Mouse (Mus musculus): ENCODE data around the gene Rassf6. TPM values are rescaled to one million over a fixed set of nuclear protein-coding genes. Genes with fewer than 3 reads are reported as not detected.

The Rassf6 gene
- polyA plus RNA-seq, 1 experiment from 2014 or later, result 3.9 TPM

DNA sequence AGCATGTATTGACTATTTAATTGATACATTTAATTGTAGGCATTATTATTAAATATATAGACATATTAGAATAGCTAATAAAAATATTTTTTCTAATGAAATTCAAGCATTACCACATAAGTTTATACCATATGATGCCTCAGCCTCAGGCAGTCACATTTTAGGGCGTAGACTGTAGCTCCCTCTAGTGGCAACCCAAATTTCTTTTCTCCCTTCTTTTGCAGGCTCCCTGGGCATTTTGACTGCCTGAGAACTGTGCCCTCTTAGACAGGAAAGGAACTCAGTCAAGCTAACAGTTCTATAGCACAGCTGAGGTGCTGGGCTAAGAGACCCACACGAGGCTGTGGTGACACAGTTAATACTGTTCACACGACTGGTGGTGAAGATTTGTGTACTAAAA, 12.3 kb upstream of the Rassf6 start:
- 4% methylated on average over 3 of the region's 3 CpGs for WGBS
- H3K36me3 ChIP-seq, result no peaks in the 10 kb centered on the region
- H3K4me2 ChIP-seq, result no peak overlapping the region
- no peaks in the 10 kb centered on the region for H3K27me3 ChIP-seq
- no peak overlapping the region for H3K27ac ChIP-seq
- no peak for ATAC-seq (ENCODE audit: insufficient number of reproducible peaks, low FRiP score, low TSS enrichment, low read depth)
- H3K9ac ChIP-seq, result no peak overlapping the region
- H3K4me1 ChIP-seq, result peaks cover 4% of the 10 kb centered on the region; the same call in 1 of the 2 replicates
- no peaks in the 10 kb centered on the region for H3K9me3 ChIP-seq
- no peak overlapping the region for H3K4me3 ChIP-seq

- 53% methylated on average over 5 of the region's 5 CpGs for WGBS
- H3K9ac ChIP-seq, result no peak overlapping the region
- no peak overlapping the region for H3K4me2 ChIP-seq
- H3K9me3 ChIP-seq, result no peaks in the 10 kb centered on the region
- no peak overlapping the region for H3K4me3 ChIP-seq
- no peak for ATAC-seq (ENCODE audit: insufficient number of reproducible peaks, low FRiP score, low TSS enrichment, low read depth)
- no peaks in the 10 kb centered on the region for H3K27me3 ChIP-seq
- H3K36me3 ChIP-seq, result no peaks in the 10 kb centered on the region
- H3K27ac ChIP-seq, result no peak overlapping the region
- peaks cover 4% of the 10 kb centered on the region; the same call in 1 of the 2 replicates for H3K4me1 ChIP-seq
These were observed 10.2 kb upstream of the Rassf6 start for GRCm38 (mm10) chr5:90650466-90651150.

DNA sequence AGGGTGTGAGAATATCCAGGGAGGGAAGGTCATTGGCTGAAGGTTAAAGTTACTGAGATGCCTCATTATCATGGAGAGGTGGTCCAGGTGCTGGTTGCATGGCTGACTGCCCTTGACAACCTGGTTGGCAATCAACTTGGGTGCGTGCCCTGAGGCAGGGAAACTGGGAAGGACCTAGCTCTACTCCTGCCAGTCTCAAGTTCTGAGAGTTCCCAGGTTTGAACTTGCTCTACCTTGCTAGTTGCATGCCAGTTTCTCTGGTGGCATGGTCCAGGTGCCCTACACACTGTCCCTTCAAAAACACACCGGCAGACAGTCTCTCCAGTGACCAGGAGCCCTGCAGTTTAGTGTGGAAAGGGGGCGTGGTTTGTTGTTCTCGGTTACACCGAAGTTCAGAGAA, 7.0 kb upstream of the Rassf6 start:
- Histone ChIP-seq H3K27me3 (no peaks in the 10 kb centered on the region), H3K4me3 (no peak overlapping the region), H3K9ac (no peak overlapping the region), H3K27ac (no peak overlapping the region), H3K9me3 (no peaks in the 10 kb centered on the region), H3K36me3 (no peaks in the 10 kb centered on the region), H3K4me1 (0 out of 2 replicates have a peak, but pooled peaks cover 4% of the 10 kb centered on the region), H3K4me2 (no peak overlapping the region)
- ATAC-seq (ENCODE audit: insufficient number of reproducible peaks, low FRiP score, low TSS enrichment, low read depth), result no peak
- 70% methylated on average over 5 of the region's 5 CpGs for WGBS

- Histone ChIP-seq H3K36me3 (no peaks in the 10 kb centered on the region), H3K4me2 (no peak overlapping the region), H3K27me3 (no peaks in the 10 kb centered on the region), H3K9ac (no peak overlapping the region), H3K4me3 (no peak overlapping the region), H3K27ac (no peak overlapping the region), H3K4me1 (0 out of 2 replicates have a peak, but pooled peaks cover 4% of the 10 kb centered on the region), H3K9me3 (no peaks in the 10 kb centered on the region)
- no peak for ATAC-seq (ENCODE audit: insufficient number of reproducible peaks, low FRiP score, low TSS enrichment, low read depth)
- WGBS, result 73% methylated on average over 5 of the region's 5 CpGs
These were observed 5.9 kb upstream of the Rassf6 start for GRCm38 (mm10) chr5:90646398-90646797.

- 60% methylated on average over 3 of the region's 3 CpGs for WGBS
- no peaks in the 10 kb centered on the region for H3K27me3 ChIP-seq
- H3K36me3 ChIP-seq, result no peaks in the 10 kb centered on the region
- peaks cover 2% of the 10 kb centered on the region for H3K4me1 ChIP-seq
- no peak overlapping the region for H3K27ac ChIP-seq
- H3K4me2 ChIP-seq, result no peak overlapping the region
- ATAC-seq (ENCODE audit: insufficient number of reproducible peaks, low FRiP score, low TSS enrichment, low read depth), result no peak
- no peaks in the 10 kb centered on the region for H3K9me3 ChIP-seq
- H3K9ac ChIP-seq, result no peak overlapping the region
- H3K4me3 ChIP-seq, result no peak overlapping the region
These were observed 5.1 kb upstream of the Rassf6 start for GRCm38 (mm10) chr5:90645579-90645978.

DNA sequence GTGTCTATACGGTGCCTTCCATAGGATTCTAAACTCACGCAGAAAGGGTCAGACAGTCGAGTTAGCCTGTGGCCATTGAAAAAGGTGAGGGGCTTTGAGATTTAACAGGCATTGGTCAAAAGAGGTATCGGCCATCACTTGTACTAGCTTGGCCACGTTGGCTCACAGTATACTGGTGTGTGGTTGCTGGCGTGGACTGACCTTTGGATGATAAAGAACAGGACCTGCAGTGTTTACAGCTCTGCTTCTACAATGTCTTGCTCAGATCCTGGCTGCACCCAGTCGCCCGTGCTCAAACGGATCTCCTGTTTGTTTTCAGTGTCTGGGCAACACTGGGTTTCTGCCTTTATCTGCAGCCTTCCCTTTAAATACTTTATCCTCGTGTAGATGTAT, 757 bp upstream of the Rassf6 start:
- H3K4me3 ChIP-seq, result no peak overlapping the region
- H3K27me3 ChIP-seq, result 0 out of 2 replicates have a peak, but pooled peaks cover 4% of the 10 kb centered on the region
- no peak for ATAC-seq (ENCODE audit: insufficient number of reproducible peaks, low FRiP score, low TSS enrichment, low read depth)
- H3K4me2 ChIP-seq, result no peak overlapping the region
- H3K9me3 ChIP-seq, result no peaks in the 10 kb centered on the region
- no peak overlapping the region for H3K27ac ChIP-seq
- no peaks in the 10 kb centered on the region for H3K36me3 ChIP-seq
- peaks cover 8% of the 10 kb centered on the region for H3K4me1 ChIP-seq
- 62% methylated on average over 10 of the region's 10 CpGs for WGBS
- H3K9ac ChIP-seq, result no peak overlapping the region

DNA sequence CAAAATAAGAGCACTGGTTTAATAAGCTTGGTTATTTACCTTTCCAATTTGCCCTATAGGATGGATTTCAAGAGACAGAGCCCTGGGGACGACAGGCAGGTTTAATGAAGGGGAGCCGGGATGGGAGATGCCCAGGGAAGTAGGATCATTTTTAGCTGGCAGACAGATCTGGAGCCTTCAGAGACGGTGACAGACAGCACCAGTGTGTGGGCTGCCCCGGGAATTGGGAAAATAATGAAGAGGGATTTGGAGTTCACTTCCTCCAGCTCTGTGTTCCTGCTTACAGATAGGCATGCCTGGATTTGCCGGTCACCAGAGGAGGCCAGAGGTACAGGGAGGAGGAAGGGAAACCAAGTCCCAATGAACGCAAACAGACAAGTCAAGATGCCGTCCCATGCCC, 5.6 kb downstream of the Rassf6 start:
- 73% methylated on average over 7 of the region's 7 CpGs for WGBS
- Histone ChIP-seq H3K27ac (no peak overlapping the region), H3K9ac (no peak overlapping the region), H3K9me3 (no peaks in the 10 kb centered on the region), H3K4me2 (no peak overlapping the region), H3K4me1 (peaks cover 4% of the 10 kb centered on the region), H3K27me3 (no peaks in the 10 kb centered on the region), H3K4me3 (no peak overlapping the region), H3K36me3 (no peaks in the 10 kb centered on the region)
- ATAC-seq (ENCODE audit: insufficient number of reproducible peaks, low FRiP score, low TSS enrichment, low read depth), result no peak

GRCm38 (mm10) chr5:90628530-90628929, 11.9 kb downstream of the Rassf6 start:
- no peak overlapping the region for H3K4me3 ChIP-seq
- peaks cover 7% of the 10 kb centered on the region for H3K4me1 ChIP-seq
- H3K9me3 ChIP-seq, result no peaks in the 10 kb centered on the region
- 69% methylated on average over 1 of the region's 1 CpGs for WGBS
- no peak overlapping the region for H3K9ac ChIP-seq
- ATAC-seq (ENCODE audit: insufficient number of reproducible peaks, low FRiP score, low TSS enrichment, low read depth), result no peak
- H3K4me2 ChIP-seq, result no peak overlapping the region
- H3K27ac ChIP-seq, result no peak overlapping the region
- H3K27me3 ChIP-seq, result no peaks in the 10 kb centered on the region
- H3K36me3 ChIP-seq, result no peaks in the 10 kb centered on the region

- Histone ChIP-seq H3K36me3 (no peaks in the 10 kb centered on the region), H3K9ac (no peak overlapping the region), H3K4me2 (no peak overlapping the region), H3K4me3 (no peak overlapping the region), H3K9me3 (no peaks in the 10 kb centered on the region), H3K27ac (no peak overlapping the region), H3K27me3 (no peaks in the 10 kb centered on the region), H3K4me1 (peaks cover 7% of the 10 kb centered on the region)
- ATAC-seq (ENCODE audit: insufficient number of reproducible peaks, low FRiP score, low TSS enrichment, low read depth), result no peak
- WGBS, result 73% methylated on average over 3 of the region's 3 CpGs
These were observed 12.4 kb downstream of the Rassf6 start for GRCm38 (mm10) chr5:90628011-90628410.

GRCm38 (mm10) chr5:90627423-90627822, 13.0 kb downstream of the Rassf6 start:
- Histone ChIP-seq H3K4me1 (peaks cover 7% of the 10 kb centered on the region), H3K9me3 (no peaks in the 10 kb centered on the region), H3K4me2 (no peak overlapping the region), H3K4me3 (no peak overlapping the region), H3K27me3 (no peaks in the 10 kb centered on the region), H3K27ac (no peak overlapping the region), H3K36me3 (no peaks in the 10 kb centered on the region), H3K9ac (no peak overlapping the region)
- ATAC-seq (ENCODE audit: insufficient number of reproducible peaks, low FRiP score, low TSS enrichment, low read depth), result no peak
- 92% methylated on average over 4 of the region's 4 CpGs for WGBS

DNA sequence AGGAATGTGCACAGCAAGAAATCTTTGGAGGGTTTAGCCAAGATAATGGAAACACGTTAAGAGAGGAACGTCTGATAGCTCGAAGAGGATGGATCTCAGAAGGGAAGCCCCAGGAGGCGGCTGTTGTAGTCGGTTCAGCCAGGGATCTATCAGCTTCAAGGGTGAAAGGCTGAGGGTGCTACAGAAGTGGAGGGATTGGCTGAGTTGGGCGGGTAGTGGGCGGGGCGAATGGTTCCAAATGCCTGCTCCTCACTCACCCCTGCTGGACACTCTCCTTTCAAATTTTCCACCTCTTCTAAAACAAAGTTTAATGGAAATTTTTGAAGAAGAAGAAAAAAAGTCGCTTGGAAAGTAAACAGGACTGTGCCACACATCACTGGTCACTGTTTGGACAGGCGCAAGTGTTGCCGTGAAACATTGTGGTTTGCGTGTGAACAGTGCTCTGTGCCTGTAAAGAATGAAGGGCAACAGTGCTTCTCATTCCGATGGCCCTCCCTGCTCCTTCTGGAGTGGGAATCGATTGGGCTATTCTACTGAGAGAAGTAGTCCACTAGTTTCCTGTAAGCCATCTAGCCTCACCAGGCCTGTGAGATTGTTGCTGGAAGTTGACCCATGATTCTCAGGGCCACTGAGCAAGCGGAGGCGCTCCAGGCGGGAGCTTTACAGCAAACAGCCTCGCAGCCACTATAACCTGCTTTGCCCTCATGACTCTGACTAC, 15.6 kb downstream of the Rassf6 start:
- WGBS, result 80% methylated on average over 18 of the region's 18 CpGs
- Histone ChIP-seq H3K36me3 (no peaks in the 10 kb centered on the region), H3K4me2 (no peak overlapping the region), H3K27ac (no peak overlapping the region), H3K9me3 (no peaks in the 10 kb centered on the region), H3K9ac (no peak overlapping the region), H3K4me1 (0 out of 2 replicates have a peak, but pooled peaks cover 3% of the 10 kb centered on the region), H3K27me3 (no peaks in the 10 kb centered on the region), H3K4me3 (no peak overlapping the region)
- no peak for ATAC-seq (ENCODE audit: insufficient number of reproducible peaks, low FRiP score, low TSS enrichment, low read depth)

GRCm38 (mm10) chr5:90623209-90623608, 17.2 kb downstream of the Rassf6 start:
- 57% methylated on average over 2 of the region's 2 CpGs for WGBS
- Histone ChIP-seq H3K9ac (no peak overlapping the region), H3K27me3 (no peaks in the 10 kb centered on the region), H3K27ac (peak overlapping the region; percentile 24; the same call in 1 of the 2 replicates), H3K9me3 (no peaks in the 10 kb centered on the region), H3K4me2 (no peak overlapping the region), H3K4me1 (0 out of 2 replicates have a peak, but pooled peaks cover 3% of the 10 kb centered on the region), H3K4me3 (no peak overlapping the region), H3K36me3 (no peaks in the 10 kb centered on the region)
- ATAC-seq (ENCODE audit: insufficient number of reproducible peaks, low FRiP score, low TSS enrichment, low read depth), result 0 out of 2 replicates have a peak, but pooled peaks have one; percentile 53
